Mouse (Mus musculus) ES-E14 (cell line): Measurements from ENCODE around the gene Tpbgl.

Experiments used
- CHD2 ChIP-seq: IDR thresholded peaks from 2 replicates; pipeline ENCODE4 v1.6.1; 2014; ENCODE audit warnings: mild to moderate bottlenecking, low read depth, low read length, inconsistent platforms
- ZC3H11A ChIP-seq: IDR thresholded peaks from 2 replicates; pipeline ENCODE4 v1.6.1; 2012; ENCODE audit warnings: low read depth, mild to moderate bottlenecking, inconsistent platforms, low read length, borderline replicate concordance

GRCm38 (mm10) chr7:99605058-99605457 is 21.8 kb downstream of the Tpbgl start:
- TF ChIP-seq ZC3H11A (no peak), CHD2 (no peak)
